Mouse (Mus musculus) hindbrain, embryonic 16.5 days (tissue): ENCODE results near the gene Tsks. TPM values are rescaled to one million over a fixed set of nuclear protein-coding genes. Genes with fewer than 3 reads are reported as not detected.

Experiments used
- ATAC-seq: fragments of 200-750 bp; cut with Nextera tagmentation; 2 replicates; pipeline ENCODE4 v1.8.0; 2017; ENCODE audit warnings: moderate TSS enrichment, moderate library complexity
- H3K27ac ChIP-seq: fragments of 300-500 bp; sonication (generic); 2 replicates; pipeline ENCODE4 v1.5.1; 2014; ENCODE audit warnings: low read depth, mild to moderate bottlenecking, control low read depth, low read length, moderate library complexity
- H3K27me3 ChIP-seq: fragments of 300-500 bp; sonication (generic); replicated peaks from 2 replicates; pipeline ENCODE4 v1.6.1; 2014; ENCODE audit warnings: low read length; ENCODE audit not compliant: control insufficient read depth, insufficient read depth
- H3K36me3 ChIP-seq: fragments of 300-500 bp; sonication (generic); 2 replicates; pipeline ENCODE4 v1.6.1; 2014; ENCODE audit warnings: mild to moderate bottlenecking, low read length, moderate library complexity, mixed read lengths; ENCODE audit not compliant: control insufficient read depth, insufficient read depth
- H3K4me1 ChIP-seq: fragments of 300-500 bp; sonication (generic); 2 replicates; pipeline ENCODE4 v1.6.1; 2014; ENCODE audit warnings: low read depth, low read length; ENCODE audit not compliant: control insufficient read depth, insufficient read depth
- H3K4me2 ChIP-seq: fragments of 300-500 bp; sonication (generic); 2 replicates; pipeline ENCODE4 v1.6.1; 2014; ENCODE audit warnings: mild to moderate bottlenecking, low read length, control low read depth, moderate library complexity
- H3K4me3 ChIP-seq: fragments of 300-500 bp; sonication (generic); 2 replicates; pipeline ENCODE4 v1.5.1; 2014; ENCODE audit warnings: mild to moderate bottlenecking, low read length, control low read depth, moderate library complexity
- H3K9ac ChIP-seq: fragments of 300-500 bp; sonication (generic); 2 replicates; pipeline ENCODE4 v1.6.1; 2014; ENCODE audit warnings: low read depth, mild to moderate bottlenecking, control low read depth, low read length, moderate library complexity
- H3K9me3 ChIP-seq: fragments of 300-500 bp; sonication (generic); 2 replicates; pipeline ENCODE4 v1.6.1; 2014; ENCODE audit warnings: mild to moderate bottlenecking, low read length, moderate library complexity; ENCODE audit not compliant: control insufficient read depth
- WGBS: fragments of 180-500 bp; shearing (Covaris S2); extraction: QIAGEN DNeasy Blood & Tissue Kit; methylation state at CpG from one replicate; pipeline ENCODE4 v1.1.7; 2014; 5-methylcytosine and 5-hydroxymethylcytosine counted together
- polyA plus RNA-seq: library from polyadenylated mRNA; unstranded; fragments of >200 nt; fragmentation: Nextera tagmentation; extraction: Ambion mirVana; gene quantifications from 2 replicates; pipeline ENCODE4 v1.2.1, GENCODE M21; 2015

Gene Tsks
- polyA plus RNA-seq, 1 experiment from 2014 or later, result not detected

DNA sequence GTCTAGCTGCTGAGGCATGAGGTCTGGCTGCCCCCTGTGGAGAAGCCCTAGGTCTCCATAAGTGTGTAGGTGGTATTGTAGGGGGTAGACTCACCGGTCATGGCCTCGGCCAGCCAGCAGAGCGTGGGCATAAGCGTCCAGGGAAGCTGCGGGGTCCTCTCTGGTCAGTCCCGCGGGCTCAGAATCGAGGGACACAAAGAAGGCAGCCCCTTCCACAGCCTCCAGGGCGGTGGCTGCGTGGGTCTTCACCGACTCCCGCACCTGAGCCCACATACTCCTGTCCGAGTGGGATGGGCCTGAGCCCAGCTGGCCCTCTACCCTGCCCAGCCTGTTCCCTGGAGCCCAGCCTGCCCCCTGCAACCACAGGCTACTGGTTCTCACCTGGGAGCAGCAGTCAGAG, 22.0 kb downstream of the Tsks start:
- WGBS, result 92% methylated on average over 12 of the region's 13 CpGs
- Histone ChIP-seq H3K36me3 (peaks cover 38% of the 10 kb centered on the region), H3K9ac (no peak overlapping the region), H3K27me3 (no peaks in the 10 kb centered on the region), H3K9me3 (no peaks in the 10 kb centered on the region), H3K4me1 (peaks cover 2% of the 10 kb centered on the region; the same call in 1 of the 2 replicates), H3K4me3 (no peak overlapping the region), H3K27ac (no peak overlapping the region), H3K4me2 (no peak overlapping the region)
- ATAC-seq, result no peak

DNA sequence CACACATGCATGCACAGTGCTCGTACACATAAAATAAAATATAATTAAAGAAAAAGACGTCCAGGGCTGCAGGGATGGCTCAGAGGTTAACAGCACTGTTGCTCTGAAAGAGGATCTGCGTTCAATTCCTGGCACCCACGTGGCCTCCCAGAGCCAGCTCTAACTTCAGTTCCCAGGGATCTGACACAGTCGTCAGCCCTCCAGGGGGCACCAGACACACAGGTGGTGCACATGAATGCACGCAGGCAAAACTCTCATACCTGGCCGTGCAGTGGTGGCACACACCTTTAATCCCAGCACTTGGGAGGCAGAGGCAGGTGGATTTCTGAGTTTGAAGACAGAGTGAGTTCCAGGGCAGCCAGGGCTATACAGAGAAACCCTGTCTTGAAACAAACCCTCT, 23.0 kb downstream of the Tsks start:
- peaks cover 6% of the 10 kb centered on the region for H3K4me1 ChIP-seq
- no peak overlapping the region for H3K4me2 ChIP-seq
- H3K27me3 ChIP-seq, result no peaks in the 10 kb centered on the region
- no peak overlapping the region for H3K9ac ChIP-seq
- 86% methylated on average over 7 of the region's 7 CpGs for WGBS
- no peak for ATAC-seq
- H3K4me3 ChIP-seq, result no peak overlapping the region
- no peak overlapping the region for H3K27ac ChIP-seq
- H3K36me3 ChIP-seq, result peaks cover 33% of the 10 kb centered on the region
- H3K9me3 ChIP-seq, result no peaks in the 10 kb centered on the region

DNA sequence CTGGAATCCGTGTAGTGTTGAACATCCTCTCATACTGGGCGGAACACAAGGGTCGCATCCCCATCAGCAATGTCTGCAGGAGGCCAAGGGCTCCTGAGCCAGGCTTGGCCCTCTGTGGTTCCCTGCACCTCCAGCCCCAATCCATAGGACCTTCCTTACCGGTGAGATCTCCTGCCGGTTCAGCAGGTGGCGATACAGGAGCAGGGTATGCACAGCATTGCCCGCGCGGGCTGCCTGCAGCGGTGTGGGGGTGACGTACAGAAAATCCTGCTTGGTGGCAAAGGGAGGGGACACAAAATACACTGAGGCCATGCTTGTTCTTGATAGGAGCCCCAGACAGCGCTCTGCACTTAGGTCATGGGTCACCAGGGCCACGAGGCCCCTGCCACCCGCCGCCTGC, 23.6 kb downstream of the Tsks start:
- H3K4me1 ChIP-seq, result peaks cover 13% of the 10 kb centered on the region
- H3K36me3 ChIP-seq, result peaks cover 29% of the 10 kb centered on the region
- no peak for ATAC-seq
- H3K4me2 ChIP-seq, result no peak overlapping the region
- no peak overlapping the region for H3K27ac ChIP-seq
- no peak overlapping the region for H3K4me3 ChIP-seq
- H3K27me3 ChIP-seq, result no peaks in the 10 kb centered on the region
- no peaks in the 10 kb centered on the region for H3K9me3 ChIP-seq
- 82% methylated on average over 15 of the region's 15 CpGs for WGBS
- H3K9ac ChIP-seq, result no peak overlapping the region

DNA sequence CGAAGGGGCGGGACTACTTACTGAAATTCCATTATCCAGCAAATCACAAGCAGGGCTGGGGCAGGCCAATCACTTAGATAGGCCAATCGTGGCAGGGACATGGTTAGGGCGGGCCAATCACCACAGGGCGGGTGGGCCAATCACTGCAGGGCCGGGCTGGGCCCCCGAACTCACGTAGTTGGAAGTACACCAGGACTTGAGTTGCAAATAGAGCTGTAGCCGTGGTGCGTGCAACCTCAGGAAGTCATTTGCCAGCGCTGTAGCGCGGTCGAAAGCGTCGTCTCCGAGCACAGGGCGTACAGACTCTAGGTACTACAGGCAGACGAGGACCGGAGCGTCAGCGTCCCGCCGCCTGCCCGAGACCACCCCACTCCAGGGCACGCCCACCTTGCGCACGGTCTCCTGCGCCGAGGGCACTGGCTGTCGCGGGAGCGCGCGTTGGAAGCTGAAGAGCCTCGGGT, 27.3 kb downstream of the Tsks start:
- H3K9me3 ChIP-seq, result no peaks in the 10 kb centered on the region
- H3K4me3 ChIP-seq, result peak overlapping the region; percentile 46
- peak overlapping the region; percentile 67 for H3K27ac ChIP-seq
- H3K9ac ChIP-seq, result peak overlapping the region; percentile 46
- peaks cover 36% of the 10 kb centered on the region for H3K4me1 ChIP-seq
- H3K27me3 ChIP-seq, result no peaks in the 10 kb centered on the region
- H3K36me3 ChIP-seq, result peaks cover 14% of the 10 kb centered on the region
- H3K4me2 ChIP-seq, result peak overlapping the region; percentile 64
- peak; percentile 96 for ATAC-seq
- 0% methylated on average over 36 of the region's 36 CpGs for WGBS

DNA sequence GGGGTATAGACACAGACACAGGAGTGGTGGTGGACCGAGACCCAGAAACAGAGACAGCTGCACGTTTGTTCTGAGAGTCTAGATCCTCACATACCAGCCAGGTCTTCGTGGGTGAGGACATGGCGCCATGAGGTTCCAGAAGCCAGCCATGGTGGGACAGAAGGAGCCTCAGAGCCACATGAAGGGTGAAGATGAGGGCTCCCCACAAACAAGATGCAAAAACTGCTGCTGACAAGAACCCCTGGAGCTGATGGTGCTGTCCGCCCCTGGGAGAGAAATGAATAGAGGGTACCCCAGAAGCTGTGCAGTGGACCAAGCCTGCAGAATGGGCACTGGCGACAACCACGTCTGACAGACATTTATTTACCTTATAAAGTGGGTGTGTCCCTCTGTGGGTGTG, 28.1 kb downstream of the Tsks start:
- Histone ChIP-seq H3K36me3 (peaks cover 6% of the 10 kb centered on the region), H3K4me2 (peak overlapping the region; percentile 64), H3K9ac (peak overlapping the region; percentile 46), H3K4me3 (peak overlapping the region; percentile 46), H3K4me1 (peaks cover 36% of the 10 kb centered on the region), H3K27me3 (no peaks in the 10 kb centered on the region), H3K27ac (peak overlapping the region; percentile 67), H3K9me3 (no peaks in the 10 kb centered on the region)
- no peak for ATAC-seq
- 68% methylated on average over 7 of the region's 7 CpGs for WGBS

DNA sequence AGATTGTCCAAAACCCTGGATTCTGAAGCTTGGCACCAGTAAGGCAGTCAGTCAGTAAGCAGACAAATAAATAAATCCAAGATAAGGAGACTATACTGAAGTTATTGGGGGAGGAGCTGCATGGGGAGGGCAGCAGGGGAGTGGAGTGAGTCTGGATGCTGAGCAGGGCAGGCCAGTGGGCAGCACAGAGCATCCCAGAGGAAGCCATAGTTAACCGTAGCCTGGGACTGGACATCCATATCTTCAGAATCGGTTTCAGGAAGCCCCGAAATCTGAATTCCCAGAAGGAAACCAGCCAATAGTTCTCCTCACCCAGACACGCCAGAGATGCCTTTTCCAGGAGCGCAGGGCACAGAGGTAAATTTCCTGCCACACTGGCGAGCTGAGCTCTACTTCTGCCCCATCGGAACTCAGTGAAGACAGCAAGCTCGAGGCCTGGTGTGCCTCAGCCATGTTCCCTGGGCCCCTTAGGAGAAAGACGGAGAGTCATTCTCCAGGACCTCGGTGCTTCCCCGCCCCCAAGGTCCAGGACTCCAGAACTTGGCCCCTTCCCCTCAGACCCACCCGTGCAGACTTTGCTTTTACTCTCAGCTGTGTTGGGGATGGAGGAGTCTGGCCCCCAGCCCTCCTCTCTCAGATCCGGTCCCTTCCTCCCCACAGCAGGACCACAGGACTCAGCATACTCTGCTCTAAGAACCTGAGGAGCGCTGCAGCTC, 30.6 kb downstream of the Tsks start:
- peak overlapping the region; percentile 96 for H3K4me2 ChIP-seq
- H3K4me1 ChIP-seq, result peaks cover 36% of the 10 kb centered on the region
- peak overlapping the region; percentile 77 for H3K9ac ChIP-seq
- no peaks in the 10 kb centered on the region for H3K9me3 ChIP-seq
- H3K4me3 ChIP-seq, result peak overlapping the region; percentile 58
- H3K36me3 ChIP-seq, result peaks cover 19% of the 10 kb centered on the region
- H3K27ac ChIP-seq, result peak overlapping the region; percentile 95
- WGBS, result 31% methylated on average over 14 of the region's 14 CpGs
- no peak for ATAC-seq
- no peaks in the 10 kb centered on the region for H3K27me3 ChIP-seq

DNA sequence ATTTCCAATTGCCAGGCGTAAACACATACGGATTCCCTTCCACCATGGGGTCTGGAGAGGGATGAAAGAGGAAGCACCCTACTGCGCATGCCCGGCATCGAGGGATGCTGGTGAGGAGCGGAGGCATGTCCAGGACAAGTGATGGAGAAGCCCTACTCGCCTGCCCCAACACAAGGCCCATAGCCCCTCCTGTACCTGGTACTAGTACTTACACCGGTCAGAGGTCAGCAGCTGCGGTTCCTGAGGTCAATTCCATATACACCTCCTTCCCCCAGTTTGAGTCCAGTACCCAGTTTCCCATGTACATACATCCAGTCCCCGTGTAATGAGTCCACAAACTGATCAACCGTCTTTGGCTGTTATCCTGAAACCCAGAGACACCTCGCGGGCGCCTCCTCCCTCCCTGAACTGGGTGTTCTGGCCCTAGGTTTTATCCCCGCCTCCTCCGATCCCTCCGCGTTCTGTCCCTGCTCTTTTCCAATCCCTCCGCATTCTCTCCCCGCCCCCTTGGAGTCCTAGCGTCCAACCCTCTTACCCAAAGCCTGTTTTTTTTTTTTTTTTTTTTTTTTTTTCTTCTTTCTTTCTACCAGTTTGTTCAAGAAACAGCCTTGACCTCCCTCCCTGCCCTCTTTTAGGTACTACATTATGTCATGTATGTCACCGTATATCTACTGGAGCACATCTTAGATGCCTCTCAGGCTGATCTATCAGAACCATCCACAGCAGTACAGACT, 31.5 kb downstream of the Tsks start, which contains the start of gene Cpt1c:
Gene Cpt1c, minus strand, starts transcription at position 469 of the 734 bp plus-strand sequence.
- peaks cover 36% of the 10 kb centered on the region for H3K4me1 ChIP-seq
- peaks cover 27% of the 10 kb centered on the region for H3K36me3 ChIP-seq
- WGBS, result under 1% methylated on average over 22 of the region's 22 CpGs
- no peaks in the 10 kb centered on the region for H3K9me3 ChIP-seq
- peak within 1 kb of the TSS; percentile 77 for H3K9ac ChIP-seq
- ATAC-seq, result peak; percentile 45
- H3K4me3 ChIP-seq, result peak within 1 kb of the TSS; percentile 58
- peak within 1 kb of the TSS; percentile 95 for H3K27ac ChIP-seq
- peak within 1 kb of the TSS; percentile 96 for H3K4me2 ChIP-seq
- no peaks in the 10 kb centered on the region for H3K27me3 ChIP-seq

DNA sequence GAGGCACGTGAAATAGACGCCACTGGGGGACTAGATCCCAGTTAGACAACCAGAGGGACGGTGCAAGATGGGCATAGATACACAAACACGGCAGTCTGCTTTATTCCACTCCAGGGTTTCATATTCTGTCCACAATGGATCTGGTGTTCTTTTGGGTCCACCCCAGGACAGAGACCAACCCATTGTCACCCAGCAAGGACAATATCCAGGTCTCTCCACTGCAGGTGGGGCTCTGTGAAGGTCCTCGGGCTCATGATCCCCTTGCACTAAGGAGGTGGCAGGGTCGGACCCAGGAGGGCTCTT, 32.1 kb downstream of the Tsks start:
- Histone ChIP-seq H3K4me1 (peaks cover 34% of the 10 kb centered on the region), H3K27ac (peak overlapping the region; percentile 95), H3K4me3 (peak overlapping the region; percentile 58; the same call in 1 of the 2 replicates), H3K4me2 (peak overlapping the region; percentile 96), H3K27me3 (no peaks in the 10 kb centered on the region), H3K9ac (peak overlapping the region; percentile 2; the same call in 1 of the 2 replicates), H3K9me3 (no peaks in the 10 kb centered on the region), H3K36me3 (peaks cover 30% of the 10 kb centered on the region)
- 17% methylated on average over 6 of the region's 6 CpGs for WGBS
- ATAC-seq, result no peak

DNA sequence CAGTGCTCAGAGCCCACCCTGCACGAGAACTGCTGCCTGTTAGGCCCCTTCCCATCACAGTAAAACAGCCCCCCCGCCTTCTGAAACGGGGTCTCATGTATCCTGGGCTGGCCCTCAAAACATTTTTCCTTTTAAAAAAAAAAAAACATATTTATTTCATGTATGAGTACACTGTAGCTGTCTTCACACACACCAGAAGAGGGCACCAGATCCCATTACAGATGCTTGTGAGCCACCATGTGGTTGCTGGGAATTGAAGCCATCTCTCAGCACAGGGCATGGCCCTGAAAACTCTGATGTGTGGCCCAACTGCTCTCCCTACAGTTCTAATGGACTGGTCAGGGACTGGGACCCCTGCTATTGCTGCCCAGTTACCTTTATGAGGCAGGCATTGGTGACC, 35.3 kb downstream of the Tsks start:
- H3K4me1 ChIP-seq, result peaks cover 10% of the 10 kb centered on the region
- 100% methylated on average over 3 of the region's 3 CpGs for WGBS
- no peak overlapping the region for H3K4me2 ChIP-seq
- H3K9ac ChIP-seq, result no peak overlapping the region
- H3K27ac ChIP-seq, result no peak overlapping the region
- H3K27me3 ChIP-seq, result no peaks in the 10 kb centered on the region
- H3K36me3 ChIP-seq, result peaks cover 49% of the 10 kb centered on the region
- no peak overlapping the region for H3K4me3 ChIP-seq
- ATAC-seq, result no peak
- no peaks in the 10 kb centered on the region for H3K9me3 ChIP-seq
